Mouse (Mus musculus): ENCODE results near the gene Htra3. TPM values are rescaled to one million over a fixed set of nuclear protein-coding genes. Genes with fewer than 3 reads are reported as not detected.

Htra3 gene
- polyA plus RNA-seq, 1 experiment from 2014 or later = 40.5 TPM

GRCm38 (mm10) chr5:35611170-35611569, 68.4 kb downstream of the Htra3 start:
- ATAC-seq (no peak), DNase-seq (ENCODE audit: low spot score) (no peak)
- WGBS = 70% methylated on average over 9 of the region's 9 CpGs

GRCm38 (mm10) chr5:35610381-35610780, 69.2 kb downstream of the Htra3 start:
- Histone ChIP-seq H3K4me2 (replicated peaks; ENCODE audit: low read depth, low read length) (no peak overlapping the region), H3K36me3 (ENCODE audit: insufficient read depth, low read length) (no peaks in the 10 kb centered on the region), H3K9ac (replicated peaks; ENCODE audit: low read depth) (no peak overlapping the region), H3K27me3 (replicated peaks; ENCODE audit: insufficient read depth, low read length) (no peaks in the 10 kb centered on the region), H3K9me3 (ENCODE audit: low read length) (no peaks in the 10 kb centered on the region), H3K4me3 (ENCODE audit: low read depth, low read length) (no peak overlapping the region), H3K4me1 (ENCODE audit: insufficient read depth, low read depth, low read length) (no peaks in the 10 kb centered on the region), H3K27ac (ENCODE audit: low read length) (no peak overlapping the region)
- 92% methylated on average over 7 of the region's 7 CpGs for WGBS
- DNase-seq (ENCODE audit: low spot score) (no peak), ATAC-seq (no peak)
- TF ChIP-seq EP300 (IDR thresholded peaks at IDR 0.05) (no peak), CTCF (IDR thresholded peaks at IDR 0.05) (no peak)

More at GRCm38 (mm10) chr5:35611170-35611569, 68.4 kb downstream of the Htra3 start:
- Histone ChIP-seq H3K27ac (ENCODE audit: low read length) (no peak overlapping the region), H3K4me1 (ENCODE audit: insufficient read depth, low read depth, low read length) (no peaks in the 10 kb centered on the region), H3K9me3 (ENCODE audit: low read length) (no peaks in the 10 kb centered on the region), H3K27me3 (replicated peaks; ENCODE audit: insufficient read depth, low read length) (no peaks in the 10 kb centered on the region), H3K9ac (replicated peaks; ENCODE audit: low read depth) (no peak overlapping the region), H3K4me3 (ENCODE audit: low read depth, low read length) (no peak overlapping the region), H3K36me3 (ENCODE audit: insufficient read depth, low read length) (no peaks in the 10 kb centered on the region), H3K4me2 (replicated peaks; ENCODE audit: low read depth, low read length) (no peak overlapping the region)
- TF ChIP-seq EP300 (IDR thresholded peaks at IDR 0.05) = no peak
- no peak for TF ChIP-seq CTCF (IDR thresholded peaks at IDR 0.05)

GRCm38 (mm10) chr5:35609971-35610370, 69.6 kb downstream of the Htra3 start:
- TF ChIP-seq EP300 (IDR thresholded peaks at IDR 0.05) = no peak
- no peak for TF ChIP-seq CTCF (IDR thresholded peaks at IDR 0.05)
- H3K27me3 ChIP-seq (replicated peaks; ENCODE audit: insufficient read depth, low read length) = no peaks in the 10 kb centered on the region
- H3K36me3 ChIP-seq (ENCODE audit: insufficient read depth, low read length) = no peaks in the 10 kb centered on the region
- H3K27ac ChIP-seq (ENCODE audit: low read length) = no peak overlapping the region
- H3K4me1 ChIP-seq (ENCODE audit: insufficient read depth, low read depth, low read length) = no peaks in the 10 kb centered on the region
- 75% methylated on average over 2 of the region's 2 CpGs for WGBS
- no peak overlapping the region for H3K9ac ChIP-seq (replicated peaks; ENCODE audit: low read depth)
- H3K4me2 ChIP-seq (replicated peaks; ENCODE audit: low read depth, low read length) = no peak overlapping the region
- H3K9me3 ChIP-seq (ENCODE audit: low read length) = no peaks in the 10 kb centered on the region
- DNase-seq (ENCODE audit: low spot score) = no peak
- ATAC-seq = 0 out of 2 replicates have a peak, but pooled peaks have one; percentile 3
- H3K4me3 ChIP-seq (ENCODE audit: low read depth, low read length) = no peak overlapping the region

GRCm38 (mm10) chr5:35609381-35609780, 70.2 kb downstream of the Htra3 start:
- no peaks in the 10 kb centered on the region for H3K9me3 ChIP-seq (ENCODE audit: low read length)
- no peaks in the 10 kb centered on the region for H3K4me1 ChIP-seq (ENCODE audit: insufficient read depth, low read depth, low read length)
- WGBS = 20% methylated on average over 12 of the region's 12 CpGs
- ATAC-seq = peak; percentile 81
- no peak overlapping the region for H3K9ac ChIP-seq (replicated peaks; ENCODE audit: low read depth)
- no peak for TF ChIP-seq EP300 (IDR thresholded peaks at IDR 0.05)
- TF ChIP-seq CTCF (IDR thresholded peaks at IDR 0.05) = no peak
- DNase-seq (ENCODE audit: low spot score) = peak; percentile 83
- H3K27me3 ChIP-seq (replicated peaks; ENCODE audit: insufficient read depth, low read length) = no peaks in the 10 kb centered on the region
- H3K4me3 ChIP-seq (ENCODE audit: low read depth, low read length) = no peak overlapping the region
- H3K27ac ChIP-seq (ENCODE audit: low read length) = no peak overlapping the region
- no peak overlapping the region for H3K4me2 ChIP-seq (replicated peaks; ENCODE audit: low read depth, low read length)
- H3K36me3 ChIP-seq (ENCODE audit: insufficient read depth, low read length) = no peaks in the 10 kb centered on the region

- Histone ChIP-seq H3K36me3 (ENCODE audit: insufficient read depth, low read length) (no peaks in the 10 kb centered on the region), H3K4me3 (ENCODE audit: low read depth, low read length) (no peak overlapping the region), H3K27ac (ENCODE audit: low read length) (no peak overlapping the region), H3K9me3 (ENCODE audit: low read length) (no peaks in the 10 kb centered on the region), H3K4me1 (ENCODE audit: insufficient read depth, low read depth, low read length) (no peaks in the 10 kb centered on the region), H3K4me2 (replicated peaks; ENCODE audit: low read depth, low read length) (no peak overlapping the region), H3K27me3 (replicated peaks; ENCODE audit: insufficient read depth, low read length) (no peaks in the 10 kb centered on the region), H3K9ac (replicated peaks; ENCODE audit: low read depth) (no peak overlapping the region)
- no peak for ATAC-seq
- no peak for TF ChIP-seq EP300 (IDR thresholded peaks at IDR 0.05)
- TF ChIP-seq CTCF (IDR thresholded peaks at IDR 0.05) = no peak
- no peak for DNase-seq (ENCODE audit: low spot score)
- WGBS = 71% methylated on average over 5 of the region's 5 CpGs
These were observed 71.0 kb downstream of the Htra3 start for GRCm38 (mm10) chr5:35608559-35608958.

- ATAC-seq (peak; percentile 42; the same call in 1 of the 2 replicates), DNase-seq (ENCODE audit: low spot score) (no peak)
- Histone ChIP-seq H3K27ac (ENCODE audit: low read length) (no peak overlapping the region), H3K9me3 (ENCODE audit: low read length) (no peaks in the 10 kb centered on the region), H3K4me1 (ENCODE audit: insufficient read depth, low read depth, low read length) (no peaks in the 10 kb centered on the region), H3K4me2 (replicated peaks; ENCODE audit: low read depth, low read length) (no peak overlapping the region), H3K27me3 (replicated peaks; ENCODE audit: insufficient read depth, low read length) (no peaks in the 10 kb centered on the region), H3K36me3 (ENCODE audit: insufficient read depth, low read length) (no peaks in the 10 kb centered on the region), H3K4me3 (ENCODE audit: low read depth, low read length) (no peak overlapping the region), H3K9ac (replicated peaks; ENCODE audit: low read depth) (no peak overlapping the region)
- TF ChIP-seq CTCF (IDR thresholded peaks at IDR 0.05) (no peak), EP300 (IDR thresholded peaks at IDR 0.05) (no peak)
- 68% methylated on average over 6 of the region's 7 CpGs for WGBS
These were observed 71.8 kb downstream of the Htra3 start for GRCm38 (mm10) chr5:35607784-35608183.

GRCm38 (mm10) chr5:35606800-35607199, 72.8 kb downstream of the Htra3 start:
- ATAC-seq = no peak
- WGBS = 82% methylated on average over 7 of the region's 7 CpGs
- no peaks in the 10 kb centered on the region for H3K9me3 ChIP-seq (ENCODE audit: low read length)

More at GRCm38 (mm10) chr5:35606800-35607199, 72.8 kb downstream of the Htra3 start:
- no peak overlapping the region for H3K27ac ChIP-seq (ENCODE audit: low read length)
- H3K4me3 ChIP-seq (ENCODE audit: low read depth, low read length) = no peak overlapping the region
- H3K4me2 ChIP-seq (replicated peaks; ENCODE audit: low read depth, low read length) = no peak overlapping the region
- H3K4me1 ChIP-seq (ENCODE audit: insufficient read depth, low read depth, low read length) = no peaks in the 10 kb centered on the region
- TF ChIP-seq CTCF (IDR thresholded peaks at IDR 0.05) (no peak), EP300 (IDR thresholded peaks at IDR 0.05) (no peak)
- H3K27me3 ChIP-seq (replicated peaks; ENCODE audit: insufficient read depth, low read length) = no peaks in the 10 kb centered on the region
- no peak for DNase-seq (ENCODE audit: low spot score)
- H3K36me3 ChIP-seq (ENCODE audit: insufficient read depth, low read length) = peaks cover 9% of the 10 kb centered on the region; the same call in 1 of the 2 replicates
- no peak overlapping the region for H3K9ac ChIP-seq (replicated peaks; ENCODE audit: low read depth)

Data from lung, postnatal 0 days (tissue).